Mouse (Mus musculus): Measurements from ENCODE around the gene 4930572O03Rik.
"Not testable (repeated sequence)": the region's sequence is repeated elsewhere in the genome, so short reads cannot be mapped to it uniquely, and the experiment has no call there.

DNA sequence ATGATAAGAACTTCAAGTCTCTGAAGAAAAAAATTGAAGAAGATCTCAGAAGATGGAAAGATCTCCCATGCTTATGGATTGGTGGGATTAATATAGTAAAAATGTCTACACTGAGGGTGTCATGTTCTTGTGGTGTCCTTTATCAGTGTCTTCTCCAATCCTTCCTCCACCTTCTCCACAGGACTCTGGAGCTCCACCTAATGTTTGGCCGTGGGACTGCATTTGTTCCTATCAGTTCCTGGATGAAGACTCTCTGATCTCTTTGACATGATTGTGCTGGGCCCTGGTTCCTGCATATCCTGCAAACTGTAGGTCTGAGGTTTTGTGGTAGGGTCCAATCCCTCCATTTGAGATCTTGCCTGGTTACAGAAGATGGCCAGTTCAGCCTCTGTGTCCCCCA is 28.7 kb downstream of the 4930572O03Rik start:
- not testable (repeated sequence) for TF ChIP-seq CTCF (IDR thresholded peaks at IDR 0.05; ENCODE audit: low read depth, low read length); POLR2A (IDR thresholded peaks at IDR 0.05; ENCODE audit: borderline replicate concordance, low read depth, low read length)

All from bone marrow macrophage, adult 2 months (primary cell).